Mouse (Mus musculus) heart, postnatal 0 days (tissue): ENCODE measurements around the gene Gm26938. TPM values are rescaled to one million over a fixed set of nuclear protein-coding genes. Genes with fewer than 3 reads are reported as not detected.
A peak's percentile ranks its signal among the peaks of the same experiment; 100 is the strongest.

ENCODE experiments used
- ATAC-seq: fragments of 200-750 bp; cut with Nextera tagmentation; 2 replicates; pipeline ENCODE4 v1.8.0; 2017; ENCODE audit warnings: low read depth, moderate number of reproducible peaks, moderate library complexity; ENCODE audit not compliant: insufficient read depth
- DNase-seq: peaks from one replicate; pipeline ENCODE4 v3.0.0-alpha.2; 2016; ENCODE audit warnings: low spot score
- H3K27ac ChIP-seq: fragments of 300-500 bp; sonication (generic); 2 replicates; pipeline ENCODE4 v1.5.1; 2014; ENCODE audit warnings: low read depth, mild to moderate bottlenecking
- H3K27me3 ChIP-seq: fragments of 300-500 bp; sonication (generic); 2 replicates; pipeline ENCODE4 v1.6.1; 2014; ENCODE audit warnings: low read length, mixed read lengths; ENCODE audit not compliant: control insufficient read depth, insufficient read depth
- H3K36me3 ChIP-seq: fragments of 300-500 bp; sonication (generic); replicated peaks from 2 replicates; pipeline ENCODE4 v1.6.1; 2014; ENCODE audit warnings: low read length, mixed read lengths; ENCODE audit not compliant: control insufficient read depth, insufficient read depth
- H3K4me1 ChIP-seq: fragments of 300-500 bp; sonication (generic); 2 replicates; pipeline ENCODE4 v1.6.1; 2014; ENCODE audit warnings: antibody characterized with exemption; ENCODE audit not compliant: control insufficient read depth, insufficient read depth
- H3K4me2 ChIP-seq: fragments of 300-500 bp; sonication (generic); 2 replicates; pipeline ENCODE4 v1.6.1; 2014; ENCODE audit warnings: low read depth, mild to moderate bottlenecking, low read length, moderate library complexity
- H3K4me3 ChIP-seq: fragments of 300-500 bp; sonication (generic); 2 replicates; pipeline ENCODE4 v1.5.1; 2014; ENCODE audit warnings: low read depth, low read length
- H3K9ac ChIP-seq: fragments of 300-500 bp; sonication (generic); replicated peaks from 2 replicates; pipeline ENCODE4 v1.6.1; 2014; ENCODE audit warnings: low read depth, low read length, mixed read lengths
- H3K9me3 ChIP-seq: fragments of 300-500 bp; sonication (generic); replicated peaks from 2 replicates; pipeline ENCODE4 v1.6.1; 2016; ENCODE audit warnings: low read length; ENCODE audit not compliant: control insufficient read depth
- CTCF ChIP-seq: IDR thresholded peaks from 2 replicates; pipeline ENCODE4 v1.5.1; 2016; ENCODE audit warnings: antibody characterized with exemption, control low read depth, low read depth
- EP300 ChIP-seq: IDR thresholded peaks from 2 replicates; pipeline ENCODE4 v1.6.1; 2016; ENCODE audit warnings: antibody characterized with exemption, low read depth
- WGBS: fragments of 180-500 bp; shearing (Covaris S2); extraction: QIAGEN DNeasy Blood & Tissue Kit; methylation state at CpG from one replicate; pipeline ENCODE4 v1.1.7; 2014; 5-methylcytosine and 5-hydroxymethylcytosine counted together
- polyA plus RNA-seq: library from polyadenylated mRNA; unstranded; fragments of >200 nt; fragmentation: Nextera tagmentation; extraction: Ambion mirVana; gene quantifications from 2 replicates; pipeline ENCODE4 v1.2.1, GENCODE M21; 2015
- total RNA-seq: library from RNA; depleted of rRNA; stranded (reverse); fragments of >200 nt; gene quantifications from 2 replicates; pipeline ENCODE4 v1.2.3, GENCODE M21; 2014; ENCODE audit warnings: low replicate concordance

Gm26938 gene
- total and polyA plus RNA-seq, 2 experiments from 2014 or later: not detected

GRCm38 (mm10) chr5:139829384-139829783, 3.2 kb upstream of the Gm26938 start:
- TF ChIP-seq CTCF (no peak), EP300 (no peak)
- DNase-seq: no peak
- 57% methylated on average over 13 of the region's 13 CpGs for WGBS
- Histone ChIP-seq H3K4me1 (peaks cover 8% of the 10 kb centered on the region), H3K36me3 (no peaks in the 10 kb centered on the region; the same call in 1 of the 2 replicates), H3K9me3 (no peaks in the 10 kb centered on the region), H3K27ac (no peak overlapping the region), H3K9ac (no peak overlapping the region), H3K4me3 (no peak overlapping the region), H3K27me3 (no peaks in the 10 kb centered on the region), H3K4me2 (no peak overlapping the region)
- no peak for ATAC-seq

GRCm38 (mm10) chr5:139827593-139827992, 1.4 kb upstream of the Gm26938 start:
- no peak overlapping the region for H3K4me3 ChIP-seq
- no peaks in the 10 kb centered on the region for H3K27me3 ChIP-seq
- ATAC-seq: no peak
- H3K36me3 ChIP-seq: peaks cover 13% of the 10 kb centered on the region; the same call in 1 of the 2 replicates
- TF ChIP-seq CTCF: no peak
- TF ChIP-seq EP300: no peak
- DNase-seq: no peak
- peaks cover 8% of the 10 kb centered on the region for H3K4me1 ChIP-seq
- H3K9me3 ChIP-seq: no peaks in the 10 kb centered on the region
- H3K27ac ChIP-seq: no peak overlapping the region
- whole genome bisulfite sequencing: 92% methylated on average over 1 of the region's 1 CpGs
- H3K9ac ChIP-seq: no peak overlapping the region
- H3K4me2 ChIP-seq: no peak overlapping the region

DNA sequence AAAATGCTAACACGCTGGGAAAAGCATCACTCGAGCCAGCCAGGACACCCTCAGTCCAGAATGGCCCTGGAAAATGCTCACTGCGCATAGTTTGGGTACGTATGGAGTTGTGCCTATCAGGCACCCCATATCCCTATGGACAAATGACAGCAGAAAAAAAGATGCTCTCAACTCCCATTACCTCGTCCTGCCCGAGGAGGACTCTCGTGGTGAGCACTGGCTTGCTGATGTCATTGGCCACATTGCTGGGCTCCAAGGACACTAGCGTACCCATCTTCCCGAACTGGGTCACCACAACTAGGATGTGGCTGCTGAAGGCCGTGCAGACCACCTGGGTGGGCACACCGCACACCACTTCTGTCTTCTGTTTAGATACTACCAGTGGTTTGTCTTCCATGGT, 260 bp downstream of the Gm26938 start:
- peak overlapping the region; percentile 75 for H3K9ac ChIP-seq
- peaks cover 18% of the 10 kb centered on the region; the same call in 1 of the 2 replicates for H3K36me3 ChIP-seq
- 40% methylated on average over 11 of the region's 11 CpGs for WGBS
- TF ChIP-seq EP300: no peak
- TF ChIP-seq CTCF: no peak
- H3K9me3 ChIP-seq: no peaks in the 10 kb centered on the region
- H3K4me3 ChIP-seq: peak overlapping the region; percentile 97
- peak overlapping the region; percentile 74; the same call in 1 of the 2 replicates for H3K27ac ChIP-seq
- H3K4me1 ChIP-seq: peaks cover 8% of the 10 kb centered on the region
- no peak for ATAC-seq
- H3K4me2 ChIP-seq: peak overlapping the region; percentile 87
- no peaks in the 10 kb centered on the region for H3K27me3 ChIP-seq
- DNase-seq: no peak

DNA sequence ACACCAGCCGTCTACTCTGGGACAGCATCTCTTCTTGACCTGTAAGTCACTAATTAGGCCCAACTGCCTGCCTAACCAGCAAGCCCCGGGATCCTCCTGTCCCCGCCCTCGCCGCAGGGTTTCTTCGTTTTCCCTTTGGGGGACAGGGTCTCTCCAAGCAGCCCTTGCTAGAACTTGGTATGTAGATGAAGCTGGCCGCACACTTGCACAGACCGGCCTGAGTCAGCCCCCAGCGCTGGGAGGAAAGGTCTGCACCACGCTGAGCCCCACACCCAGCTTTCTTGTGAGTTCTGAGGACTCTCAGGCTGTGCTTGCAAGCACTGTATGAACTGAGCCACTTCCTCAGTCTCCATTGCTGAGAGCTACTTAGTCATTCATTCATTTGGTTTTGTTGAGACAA, 1.7 kb downstream of the Gm26938 start:
- ATAC-seq (no peak), DNase-seq (no peak)
- no peak overlapping the region for H3K4me2 ChIP-seq
- H3K4me3 ChIP-seq: no peak overlapping the region
- peaks cover 18% of the 10 kb centered on the region; the same call in 1 of the 2 replicates for H3K36me3 ChIP-seq
- no peak overlapping the region for H3K9ac ChIP-seq
- 90% methylated on average over 10 of the region's 10 CpGs for WGBS
- no peaks in the 10 kb centered on the region for H3K9me3 ChIP-seq
- no peaks in the 10 kb centered on the region for H3K27me3 ChIP-seq
- no peak overlapping the region for H3K27ac ChIP-seq
- peaks cover 8% of the 10 kb centered on the region for H3K4me1 ChIP-seq
- TF ChIP-seq CTCF (no peak), EP300 (no peak)

- no peak overlapping the region for H3K27ac ChIP-seq
- H3K4me3 ChIP-seq: no peak overlapping the region
- H3K4me1 ChIP-seq: peaks cover 8% of the 10 kb centered on the region
- no peak overlapping the region for H3K4me2 ChIP-seq
- no peak for ATAC-seq
- H3K9me3 ChIP-seq: no peaks in the 10 kb centered on the region
- no peak overlapping the region for H3K9ac ChIP-seq
- 73% methylated on average over 12 of the region's 12 CpGs for WGBS
- H3K27me3 ChIP-seq: no peaks in the 10 kb centered on the region
- TF ChIP-seq CTCF (no peak), EP300 (no peak)
- H3K36me3 ChIP-seq: peaks cover 18% of the 10 kb centered on the region; the same call in 1 of the 2 replicates
- DNase-seq: no peak
Measured at GRCm38 (mm10) chr5:139821466-139822459, 4.4 kb downstream of the Gm26938 start.
